Mouse (Mus musculus) midbrain, embryonic 12.5 days (tissue): ENCODE measurements around the gene Tpte. TPM values are rescaled to one million over a fixed set of nuclear protein-coding genes. Genes with fewer than 3 reads are reported as not detected.

ENCODE experiments used
- ATAC-seq: fragments of 200-750 bp; cut with Nextera tagmentation; 2 replicates; pipeline ENCODE4 v1.8.0; 2017; ENCODE audit warnings: low read depth, moderate TSS enrichment, moderate library complexity; ENCODE audit not compliant: low FRiP score
- H3K27ac ChIP-seq: fragments of 300-500 bp; sonication (generic); replicated peaks from 2 replicates; pipeline ENCODE4 v1.5.1; 2016; ENCODE audit warnings: mild to moderate bottlenecking
- H3K27me3 ChIP-seq: fragments of 300-500 bp; sonication (generic); 2 replicates; pipeline ENCODE4 v1.6.1; 2016; ENCODE audit warnings: mild to moderate bottlenecking
- H3K36me3 ChIP-seq: fragments of 300-500 bp; sonication (generic); 2 replicates; pipeline ENCODE4 v1.6.1; 2016
- H3K4me1 ChIP-seq: fragments of 300-500 bp; sonication (generic); 2 replicates; pipeline ENCODE4 v1.6.1; 2016
- H3K4me2 ChIP-seq: fragments of 300-500 bp; sonication (generic); replicated peaks from 2 replicates; pipeline ENCODE4 v1.6.1; 2016; ENCODE audit warnings: mild to moderate bottlenecking, moderate library complexity
- H3K4me3 ChIP-seq: fragments of 300-500 bp; sonication (generic); 2 replicates; pipeline ENCODE4 v1.5.1; 2016; ENCODE audit warnings: mild to moderate bottlenecking
- H3K9ac ChIP-seq: fragments of 300-500 bp; sonication (generic); replicated peaks from 2 replicates; pipeline ENCODE4 v1.6.1; 2016; ENCODE audit warnings: mild to moderate bottlenecking, moderate library complexity
- H3K9me3 ChIP-seq: fragments of 300-500 bp; sonication (generic); 2 replicates; pipeline ENCODE4 v1.6.1; 2016; ENCODE audit warnings: mild to moderate bottlenecking
- WGBS: fragments of 180-500 bp; shearing (Covaris S2); methylation state at CpG from one replicate; pipeline ENCODE4 v1.1.7; 2016; 5-methylcytosine and 5-hydroxymethylcytosine counted together
- polyA plus RNA-seq: library from polyadenylated mRNA; unstranded; fragments of >200 nt; fragmentation: Nextera tagmentation; extraction: Ambion mirVana; gene quantifications from 2 replicates; pipeline ENCODE4 v1.2.1, GENCODE M21; 2016

The Tpte gene
- polyA plus RNA-seq, 1 experiment from 2014 or later = not detected

DNA sequence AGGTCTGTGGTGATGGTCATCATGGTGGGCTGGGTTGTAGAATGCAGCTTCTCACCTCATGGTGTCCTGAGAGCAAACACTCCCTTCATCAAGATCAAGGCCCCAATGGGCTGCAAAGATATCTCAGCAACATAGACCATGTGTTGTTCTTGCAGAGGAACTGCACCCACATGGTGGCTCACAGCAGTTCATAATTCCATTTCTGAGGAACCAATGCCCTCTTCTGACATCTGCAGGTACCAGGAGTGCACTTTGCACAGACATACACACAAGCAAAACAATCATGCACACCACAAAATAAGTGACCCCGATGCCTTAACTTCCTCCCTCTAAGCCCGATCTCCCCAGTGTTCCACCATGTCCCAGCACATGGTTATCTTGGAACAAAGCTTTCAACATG lies 120.0 kb downstream of the Tpte start:
- ATAC-seq = no peak
- no peaks in the 10 kb centered on the region for H3K27me3 ChIP-seq
- no peaks in the 10 kb centered on the region for H3K36me3 ChIP-seq
- no peak overlapping the region for H3K4me3 ChIP-seq
- no peaks in the 10 kb centered on the region for H3K9me3 ChIP-seq
- no peak overlapping the region for H3K9ac ChIP-seq
- H3K4me1 ChIP-seq = 0 out of 2 replicates have a peak, but pooled peaks cover 3% of the 10 kb centered on the region
- H3K27ac ChIP-seq = no peak overlapping the region
- 91% methylated on average over 2 of the region's 2 CpGs for WGBS
- H3K4me2 ChIP-seq = no peak overlapping the region

DNA sequence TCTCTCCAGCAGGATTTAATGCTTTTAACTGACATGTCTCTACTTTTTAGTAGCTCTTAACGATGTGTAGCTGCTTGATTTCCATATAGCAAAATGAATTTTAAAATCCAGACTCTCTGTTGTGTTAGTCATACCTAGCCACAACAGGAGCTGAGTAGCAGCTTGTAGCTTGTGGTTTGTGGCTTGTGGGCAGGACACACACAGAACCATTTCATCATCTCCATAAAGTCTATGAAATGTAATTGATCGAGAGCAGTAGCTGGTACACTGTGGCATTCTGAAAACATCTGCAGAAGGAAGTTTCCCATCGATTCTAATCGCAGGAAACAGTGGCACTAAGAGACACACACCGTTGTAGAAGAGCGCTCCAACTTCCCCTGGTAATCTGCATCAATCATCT lies 122.5 kb downstream of the Tpte start:
- ATAC-seq = no peak
- Histone ChIP-seq H3K4me2 (no peak overlapping the region), H3K27me3 (no peaks in the 10 kb centered on the region), H3K9me3 (no peaks in the 10 kb centered on the region), H3K36me3 (no peaks in the 10 kb centered on the region), H3K9ac (no peak overlapping the region), H3K4me1 (no peaks in the 10 kb centered on the region; the same call in 1 of the 2 replicates), H3K4me3 (no peak overlapping the region), H3K27ac (no peak overlapping the region)
- 80% methylated on average over 6 of the region's 6 CpGs for WGBS

- Histone ChIP-seq H3K4me3 (peak overlapping the region; percentile 71), H3K27me3 (no peaks in the 10 kb centered on the region), H3K4me1 (peaks cover 7% of the 10 kb centered on the region), H3K4me2 (peak overlapping the region; percentile 70), H3K9me3 (no peaks in the 10 kb centered on the region), H3K36me3 (peaks cover 12% of the 10 kb centered on the region), H3K27ac (peak overlapping the region; percentile 71), H3K9ac (peak overlapping the region; percentile 84)
- ATAC-seq = no peak; the same call in 1 of the 2 replicates
- WGBS = 17% methylated on average over 16 of the region's 16 CpGs
Observed at GRCm38 (mm10) chr8:22410688-22411281, 127.5 kb downstream of the Tpte start.

DNA sequence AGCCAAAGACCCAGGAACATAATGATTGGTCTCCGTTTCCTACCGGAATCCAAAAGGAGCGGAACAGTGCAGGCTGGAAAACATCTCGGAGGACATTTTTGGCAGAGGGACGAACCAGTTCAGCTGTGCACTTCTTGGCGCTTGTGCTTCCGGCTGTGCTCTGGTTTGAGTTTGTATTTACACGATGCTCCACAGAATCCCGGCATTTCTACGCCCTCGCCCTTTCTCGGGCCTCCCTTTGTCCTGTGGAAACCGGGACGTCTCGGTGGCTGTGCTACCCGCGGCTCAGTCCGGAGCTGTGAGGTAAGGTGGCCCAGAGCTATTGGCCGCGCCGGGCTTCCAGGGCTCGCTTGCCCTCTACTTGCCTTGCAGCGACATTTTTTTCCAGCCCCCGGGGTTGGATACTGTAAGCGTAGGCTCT lies 128.1 kb downstream of the Tpte start, which contains the start of gene Mrps31:
Gene Mrps31 (plus strand): TSS at position 80 of the 421 bp plus-strand sequence.
- Histone ChIP-seq H3K36me3 (peaks cover 17% of the 10 kb centered on the region), H3K27ac (peak within 1 kb of the TSS; percentile 71), H3K4me1 (peaks cover 7% of the 10 kb centered on the region), H3K9ac (peak within 1 kb of the TSS; percentile 84), H3K4me3 (peak within 1 kb of the TSS; percentile 71), H3K4me2 (peak within 1 kb of the TSS; percentile 70), H3K9me3 (no peaks in the 10 kb centered on the region), H3K27me3 (no peaks in the 10 kb centered on the region)
- peak; percentile 88 for ATAC-seq
- WGBS = under 1% methylated on average over 25 of the region's 25 CpGs

DNA sequence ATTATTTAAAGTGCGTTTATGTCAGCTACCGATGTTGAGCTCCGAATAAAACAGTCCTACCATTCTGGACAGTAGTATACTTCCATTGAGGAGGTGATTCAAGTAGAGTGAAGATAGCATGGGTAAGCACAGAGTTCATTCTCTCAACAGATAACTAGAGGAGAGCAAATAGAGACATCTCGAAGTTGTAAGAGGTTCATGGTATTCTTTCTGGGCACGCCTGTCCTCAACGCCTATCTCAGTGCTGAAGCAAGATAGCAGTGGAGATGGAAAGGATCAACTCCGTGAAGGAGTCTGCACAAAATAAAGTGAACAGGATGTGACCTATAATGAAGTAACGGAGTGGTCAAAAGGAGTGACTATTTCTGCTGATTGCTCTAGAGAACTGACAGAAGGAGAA lies 128.7 kb downstream of the Tpte start:
- Histone ChIP-seq H3K36me3 (peaks cover 17% of the 10 kb centered on the region), H3K9me3 (no peaks in the 10 kb centered on the region), H3K27ac (no peak overlapping the region), H3K4me2 (peak overlapping the region; percentile 70), H3K9ac (peak overlapping the region; percentile 84), H3K4me3 (peak overlapping the region; percentile 71), H3K27me3 (no peaks in the 10 kb centered on the region), H3K4me1 (peaks cover 7% of the 10 kb centered on the region)
- 25% methylated on average over 8 of the region's 8 CpGs for WGBS
- ATAC-seq = no peak

Other genes starting within 250 kb of the Tpte start
- 1.9 and 2.6 TPM in 2 replicates for gene Atp7b, start 223.1 kb upstream of the Tpte start, polyA plus RNA-seq
- gene Alg11, start 222.7 kb upstream of the Tpte start, polyA plus RNA-seq = 31.7 and 37.9 TPM in 2 replicates
- 0.31 and 0.41 TPM in 2 replicates for gene Nek5, start 158.4 kb upstream of the Tpte start, polyA plus RNA-seq
- 7.4 and 10.2 TPM in 2 replicates for gene Nek3, start 117.0 kb upstream of the Tpte start, polyA plus RNA-seq
- gene Ckap2, start 97.6 kb upstream of the Tpte start, polyA plus RNA-seq = 50.7 and 55.4 TPM in 2 replicates
- 39.3 and 41.0 TPM in 2 replicates for gene Vps36, start 90.6 kb upstream of the Tpte start, polyA plus RNA-seq
- 8.2 and 9.2 TPM in 2 replicates for gene Thsd1, start 56.1 kb upstream of the Tpte start, polyA plus RNA-seq
- gene Slc25a15, start 115.2 kb downstream of the Tpte start, polyA plus RNA-seq = 12.5 and 13.6 TPM in 2 replicates
- 38.5 and 43.8 TPM in 2 replicates for gene Mrps31, start 127.9 kb downstream of the Tpte start, polyA plus RNA-seq